Mouse (Mus musculus): ENCODE measurements around the gene Tmem198b. TPM values are rescaled to one million over a fixed set of nuclear protein-coding genes. Genes with fewer than 3 reads are reported as not detected.
A peak's percentile ranks its signal among the peaks of the same experiment; 100 is the strongest.
"Not testable (repeated sequence)": the region's sequence is repeated elsewhere in the genome, so short reads cannot be mapped to it uniquely, and the experiment has no call there.

The Tmem198b gene
- 18.4 and 21.3 TPM in 2 replicates for polyA plus RNA-seq (2016; fragmentation: Nextera tagmentation; extraction: Ambion mirVana)

DNA sequence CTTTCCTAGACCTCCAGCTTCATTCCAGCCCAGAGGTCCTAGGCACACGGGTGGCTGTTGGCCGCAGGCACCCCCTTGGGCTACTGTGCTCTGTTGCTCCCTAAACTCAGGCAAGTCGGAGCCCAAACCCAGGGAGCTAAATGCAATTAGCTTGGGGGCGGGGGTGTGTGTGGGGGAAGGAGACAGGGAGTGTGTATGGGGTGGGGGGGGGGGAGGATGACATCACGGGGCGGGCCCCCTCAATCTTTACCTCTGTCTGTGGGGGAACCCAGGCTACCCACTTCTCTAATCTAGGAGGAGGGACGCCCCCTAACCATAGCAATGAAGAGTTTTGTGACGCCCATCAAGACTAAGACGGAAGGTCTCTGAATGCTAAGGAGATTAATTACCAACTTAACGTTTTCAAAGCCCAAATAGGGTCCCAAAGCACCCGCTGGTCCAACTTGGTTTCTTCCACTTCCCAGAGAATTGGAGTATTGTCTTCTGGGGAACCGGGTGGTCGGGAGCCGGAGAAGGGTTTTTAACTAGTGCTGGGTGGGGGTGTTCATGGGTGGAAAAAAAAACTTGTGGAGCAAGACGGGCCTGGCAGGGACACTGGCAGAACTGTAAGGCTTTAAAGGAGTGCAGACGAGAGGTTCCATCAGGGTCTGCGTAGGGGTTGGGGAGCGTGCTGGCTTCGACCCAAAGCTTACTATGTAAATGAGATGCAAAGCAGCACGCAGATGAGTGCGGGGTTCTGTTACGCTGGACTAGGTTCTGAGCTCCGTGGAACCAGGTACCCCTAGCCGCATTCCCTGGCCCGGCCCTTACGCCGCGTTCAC, at the start of gene Tmem198b:
Gene Tmem198b, minus strand, starts transcription at position 100 of the 821 bp plus-strand sequence.
- peaks cover 53% of the 10 kb centered on the region for H3K4me1 ChIP-seq
- peak within 1 kb of the TSS; percentile 74 for H3K9ac ChIP-seq
- H3K27ac ChIP-seq: peak within 1 kb of the TSS; percentile 97
- H3K9me3 ChIP-seq: no peaks in the 10 kb centered on the region
- H3K27me3 ChIP-seq: no peaks in the 10 kb centered on the region
- peak within 1 kb of the TSS; percentile 70 for H3K4me2 ChIP-seq
- H3K4me3 ChIP-seq (replicated peaks): peak within 1 kb of the TSS; percentile 69
- peaks cover 47% of the 10 kb centered on the region for H3K36me3 ChIP-seq (replicated peaks)
- peak; percentile 75 for ATAC-seq (ENCODE audit: low FRiP score)
- 1% methylated on average over 28 of the region's 28 CpGs for WGBS

GRCm38 (mm10) chr10:128850339-128850738, 46.2 kb upstream of the Tmem198b start:
- no peak for ATAC-seq (ENCODE audit: low FRiP score)
- H3K4me2 ChIP-seq: no peak overlapping the region
- H3K27me3 ChIP-seq: no peaks in the 10 kb centered on the region
- H3K9ac ChIP-seq: no peak overlapping the region
- H3K4me1 ChIP-seq: no peaks in the 10 kb centered on the region
- H3K9me3 ChIP-seq: no peaks in the 10 kb centered on the region
- 79% methylated on average over 3 of the region's 3 CpGs for WGBS
- no peak overlapping the region for H3K27ac ChIP-seq
- H3K4me3 ChIP-seq (replicated peaks): no peak overlapping the region
- H3K36me3 ChIP-seq (replicated peaks): peaks cover 58% of the 10 kb centered on the region

DNA sequence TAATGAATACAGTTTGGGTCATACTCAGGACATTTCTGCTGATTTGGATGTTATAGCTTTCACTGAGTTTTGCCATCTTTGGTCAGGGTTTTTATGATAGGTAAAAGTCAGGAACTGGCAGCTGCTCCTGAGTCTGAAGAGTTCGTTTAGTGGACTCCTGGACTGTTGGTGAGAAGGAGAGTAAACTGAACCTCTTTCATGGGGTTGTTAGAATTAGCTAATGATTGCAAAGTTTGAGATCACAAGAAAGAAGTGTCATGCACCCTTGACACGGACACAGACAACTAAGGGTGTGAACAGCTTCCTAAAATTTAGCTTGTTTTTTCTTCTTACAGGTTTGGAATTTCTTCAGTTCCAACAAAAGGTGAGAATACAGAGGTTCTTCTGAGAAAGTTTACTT, 44.3 kb upstream of the Tmem198b start:
- no peak overlapping the region for H3K9ac ChIP-seq
- no peaks in the 10 kb centered on the region for H3K9me3 ChIP-seq
- ATAC-seq (ENCODE audit: low FRiP score): no peak
- peaks cover 61% of the 10 kb centered on the region for H3K36me3 ChIP-seq (replicated peaks)
- H3K27ac ChIP-seq: no peak overlapping the region
- no peaks in the 10 kb centered on the region for H3K27me3 ChIP-seq
- H3K4me1 ChIP-seq: no peaks in the 10 kb centered on the region
- 78% methylated on average over 2 of the region's 2 CpGs for WGBS
- no peak overlapping the region for H3K4me3 ChIP-seq (replicated peaks)
- H3K4me2 ChIP-seq: no peak overlapping the region

- no peaks in the 10 kb centered on the region for H3K27me3 ChIP-seq
- H3K27ac ChIP-seq: no peak overlapping the region
- over 99% methylated on average over 4 of the region's 4 CpGs for WGBS
- H3K4me3 ChIP-seq (replicated peaks): no peak overlapping the region
- H3K4me1 ChIP-seq: no peaks in the 10 kb centered on the region
- no peak overlapping the region for H3K4me2 ChIP-seq
- no peaks in the 10 kb centered on the region for H3K9me3 ChIP-seq
- H3K9ac ChIP-seq: no peak overlapping the region
- ATAC-seq (ENCODE audit: low FRiP score): no peak
- H3K36me3 ChIP-seq (replicated peaks): peaks cover 67% of the 10 kb centered on the region
These were observed 42.5 kb upstream of the Tmem198b start for GRCm38 (mm10) chr10:128846664-128847063.

DNA sequence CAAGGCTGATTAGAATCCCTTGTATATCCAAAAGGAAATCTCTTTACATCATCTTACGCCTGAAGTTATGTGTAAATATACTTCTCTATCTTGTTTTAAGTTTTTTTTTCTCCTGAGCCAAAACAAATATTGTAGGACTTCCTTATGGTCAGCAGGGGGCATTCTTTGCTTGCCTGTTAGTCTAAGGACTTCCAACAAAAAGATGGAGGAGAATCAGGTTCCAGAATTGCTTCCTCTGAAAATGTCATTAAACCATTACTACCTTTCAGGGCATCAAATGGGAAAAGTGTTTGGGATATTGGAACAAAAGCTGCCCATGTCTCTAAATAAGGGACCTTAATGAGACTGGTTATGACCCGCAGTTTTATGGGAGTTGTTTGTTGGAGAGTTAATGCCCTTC, 41.3 kb upstream of the Tmem198b start:
- no peak overlapping the region for H3K9ac ChIP-seq
- no peaks in the 10 kb centered on the region for H3K9me3 ChIP-seq
- 41% methylated on average over 2 of the region's 2 CpGs for WGBS
- no peaks in the 10 kb centered on the region for H3K27me3 ChIP-seq
- H3K4me1 ChIP-seq: no peaks in the 10 kb centered on the region
- peaks cover 74% of the 10 kb centered on the region for H3K36me3 ChIP-seq (replicated peaks)
- no peak overlapping the region for H3K4me3 ChIP-seq (replicated peaks)
- no peak overlapping the region for H3K27ac ChIP-seq
- H3K4me2 ChIP-seq: no peak overlapping the region
- ATAC-seq (ENCODE audit: low FRiP score): no peak

DNA sequence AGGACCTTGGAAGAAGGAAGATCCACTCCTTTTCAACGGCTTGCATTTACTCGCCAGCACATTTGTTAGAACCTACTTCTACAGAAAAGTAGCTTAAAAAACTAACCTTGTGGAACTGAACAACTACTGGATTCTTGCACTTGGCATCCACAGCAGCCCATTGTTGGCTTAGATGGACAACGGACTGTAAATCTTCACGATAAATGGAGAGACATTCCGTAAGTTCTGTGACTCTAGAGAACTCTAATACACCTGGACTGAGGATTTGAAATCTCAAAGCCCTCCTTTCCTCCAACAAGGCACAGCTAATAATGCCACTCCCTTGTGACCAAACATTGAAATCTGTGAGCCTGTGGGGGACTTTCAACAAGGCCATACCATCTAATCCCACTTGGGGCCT, 39.1 kb upstream of the Tmem198b start:
- no peak overlapping the region for H3K27ac ChIP-seq
- H3K4me3 ChIP-seq (replicated peaks): no peak overlapping the region
- H3K27me3 ChIP-seq: no peaks in the 10 kb centered on the region
- H3K36me3 ChIP-seq (replicated peaks): peaks cover 73% of the 10 kb centered on the region
- ATAC-seq (ENCODE audit: low FRiP score): no peak
- H3K4me1 ChIP-seq: no peaks in the 10 kb centered on the region
- H3K9ac ChIP-seq: no peak overlapping the region
- no peaks in the 10 kb centered on the region for H3K9me3 ChIP-seq
- H3K4me2 ChIP-seq: no peak overlapping the region
- WGBS: 96% methylated on average over 5 of the region's 5 CpGs

DNA sequence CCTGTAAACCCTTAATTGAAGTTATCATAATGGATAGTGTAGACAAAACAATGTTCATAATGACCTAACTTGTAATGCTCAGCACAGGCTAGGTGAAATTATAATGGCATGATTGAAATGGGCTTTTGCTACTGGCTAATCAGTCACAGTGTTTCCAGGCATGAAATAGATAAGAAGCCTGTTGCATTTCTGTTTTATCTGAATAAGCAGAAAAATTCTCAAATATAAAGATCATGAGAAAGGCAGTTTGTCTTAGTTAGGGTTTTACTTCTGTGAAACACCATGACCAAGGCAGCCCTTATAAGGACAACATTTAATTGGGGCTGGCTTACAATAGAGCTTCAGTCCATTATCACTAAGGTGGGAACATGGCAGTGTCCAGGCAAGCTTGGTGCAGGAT, 36.4 kb upstream of the Tmem198b start:
- Histone ChIP-seq H3K4me1 (no peaks in the 10 kb centered on the region), H3K27ac (no peak overlapping the region), H3K9ac (no peak overlapping the region), H3K9me3 (no peaks in the 10 kb centered on the region), H3K4me3 (replicated peaks) (no peak overlapping the region), H3K36me3 (replicated peaks) (peaks cover 73% of the 10 kb centered on the region), H3K27me3 (no peaks in the 10 kb centered on the region), H3K4me2 (no peak overlapping the region)
- no peak for ATAC-seq (ENCODE audit: low FRiP score)

DNA sequence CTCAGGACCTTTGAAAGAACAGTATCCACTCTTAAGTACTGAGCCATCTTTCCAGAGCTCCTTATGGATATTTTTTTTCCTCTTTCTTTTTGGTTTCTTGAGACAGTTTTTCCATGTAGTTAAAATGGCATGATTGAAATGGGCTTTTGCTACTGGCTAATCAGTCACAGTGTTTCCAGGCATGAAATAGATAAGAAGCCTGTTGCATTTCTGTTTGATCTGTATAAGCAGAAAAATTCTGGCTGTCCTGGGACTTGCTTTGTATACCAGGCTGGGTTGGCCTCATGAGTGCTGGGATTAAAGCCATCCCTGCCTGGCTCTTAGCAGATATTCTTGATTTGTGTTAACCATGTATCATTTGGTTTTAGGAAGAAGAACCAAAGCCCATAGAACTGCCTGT, 35.3 kb upstream of the Tmem198b start:
- ATAC-seq (ENCODE audit: low FRiP score): no peak

GRCm38 (mm10) chr10:128837400-128837799, 33.2 kb upstream of the Tmem198b start:
- H3K4me3 ChIP-seq (replicated peaks): no peak overlapping the region
- no peaks in the 10 kb centered on the region for H3K27me3 ChIP-seq
- no peak overlapping the region for H3K27ac ChIP-seq
- H3K4me1 ChIP-seq: no peaks in the 10 kb centered on the region
- no peak overlapping the region for H3K9ac ChIP-seq
- H3K4me2 ChIP-seq: no peak overlapping the region
- no peak for ATAC-seq (ENCODE audit: low FRiP score)
- peaks cover 76% of the 10 kb centered on the region for H3K36me3 ChIP-seq (replicated peaks)
- no peaks in the 10 kb centered on the region for H3K9me3 ChIP-seq

More for the DNA sequence above, 35.3 kb upstream of the Tmem198b start:
- Histone ChIP-seq H3K27ac (no peak overlapping the region), H3K4me3 (replicated peaks) (no peak overlapping the region), H3K9ac (no peak overlapping the region), H3K4me2 (no peak overlapping the region), H3K4me1 (no peaks in the 10 kb centered on the region), H3K36me3 (replicated peaks) (peaks cover 74% of the 10 kb centered on the region), H3K9me3 (no peaks in the 10 kb centered on the region), H3K27me3 (no peaks in the 10 kb centered on the region)

DNA sequence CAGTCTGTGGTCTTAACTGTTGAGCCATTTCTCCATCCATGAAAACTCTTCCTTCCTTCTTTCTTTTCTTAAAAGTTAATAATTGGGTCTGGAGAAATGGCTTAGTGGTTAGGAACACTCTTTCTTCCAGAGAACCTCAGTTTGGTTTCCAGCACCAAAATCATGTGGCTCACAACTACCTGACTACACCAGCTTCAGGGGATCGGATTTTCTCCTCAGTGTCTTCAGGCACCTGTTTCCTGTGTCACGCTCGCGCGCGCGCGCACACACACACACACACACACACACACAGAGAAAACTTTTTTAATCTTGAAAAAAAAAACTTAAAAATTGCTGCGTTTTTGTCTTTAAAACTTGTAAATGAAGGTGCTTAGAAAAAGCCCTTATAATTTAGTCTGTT, 19.7 kb upstream of the Tmem198b start:
- no peak overlapping the region for H3K4me2 ChIP-seq
- H3K4me1 ChIP-seq: peaks cover 18% of the 10 kb centered on the region
- no peak overlapping the region for H3K9ac ChIP-seq
- peaks cover 29% of the 10 kb centered on the region for H3K36me3 ChIP-seq (replicated peaks)
- no peak for ATAC-seq (ENCODE audit: low FRiP score)
- 97% methylated on average over 9 of the region's 9 CpGs for WGBS
- H3K9me3 ChIP-seq: no peaks in the 10 kb centered on the region
- no peak overlapping the region for H3K4me3 ChIP-seq (replicated peaks)
- no peak overlapping the region for H3K27ac ChIP-seq
- H3K27me3 ChIP-seq: no peaks in the 10 kb centered on the region

DNA sequence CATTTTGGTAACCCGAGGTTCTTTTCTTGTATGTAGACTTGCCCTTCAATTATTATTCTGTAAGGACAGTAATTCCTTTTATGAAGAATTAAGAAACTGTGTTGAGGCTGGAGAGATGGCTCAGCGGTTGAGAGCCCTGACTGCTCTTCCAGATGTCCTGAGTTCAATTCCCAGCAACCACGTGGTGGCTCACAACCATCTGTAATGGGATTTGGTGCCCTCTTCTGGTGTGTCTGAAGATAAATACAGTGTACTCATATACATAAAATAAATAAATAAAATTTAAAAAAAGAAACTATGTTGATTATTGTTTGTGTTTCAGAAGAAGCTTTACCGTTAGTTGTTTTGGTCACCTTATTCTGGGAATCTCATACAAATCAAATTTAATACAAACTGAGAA, 18.9 kb upstream of the Tmem198b start:
- not testable (repeated sequence) for H3K9ac ChIP-seq; ATAC-seq (ENCODE audit: low FRiP score); H3K27me3 ChIP-seq; H3K9me3 ChIP-seq; H3K27ac ChIP-seq
- Histone ChIP-seq H3K36me3 (replicated peaks) (peaks cover 34% of the 10 kb centered on the region), H3K4me2 (peak overlapping the region; percentile 78), H3K4me1 (peaks cover 18% of the 10 kb centered on the region), H3K4me3 (replicated peaks) (peak overlapping the region; percentile 74)
- 74% methylated on average over 4 of the region's 4 CpGs for WGBS

DNA sequence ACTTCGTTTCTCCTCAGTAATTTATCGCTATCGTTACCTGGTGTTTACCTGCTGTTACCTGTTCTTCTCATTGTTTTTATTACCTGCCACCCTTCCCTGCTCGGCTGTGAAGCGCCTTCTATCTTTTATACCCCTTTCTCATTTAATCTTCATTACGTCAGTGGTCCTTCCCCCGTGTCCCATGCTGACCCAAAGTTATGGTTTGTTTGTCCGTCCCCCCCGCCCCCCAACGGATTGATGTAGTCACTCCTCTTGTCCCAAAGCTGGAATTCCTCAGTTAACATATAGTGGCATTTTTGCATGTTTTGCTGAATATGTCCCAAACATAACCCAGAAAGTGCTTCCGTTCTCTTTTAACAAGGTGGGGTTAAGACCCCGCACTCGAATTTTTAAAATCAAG, 18.0 kb upstream of the Tmem198b start:
- Histone ChIP-seq H3K4me2 (peak overlapping the region; percentile 78), H3K9me3 (no peaks in the 10 kb centered on the region), H3K4me3 (replicated peaks) (peak overlapping the region; percentile 74), H3K4me1 (peaks cover 18% of the 10 kb centered on the region), H3K27ac (no peak overlapping the region; the same call in 1 of the 2 replicates), H3K9ac (peak overlapping the region; percentile 76), H3K27me3 (no peaks in the 10 kb centered on the region), H3K36me3 (replicated peaks) (peaks cover 37% of the 10 kb centered on the region)
- WGBS: 5% methylated on average over 13 of the region's 13 CpGs
- peak; percentile 12; the same call in 1 of the 2 replicates for ATAC-seq (ENCODE audit: low FRiP score)
